ENCODE assay signal across 9 mouse cellular contexts in the genomic region with DNA sequence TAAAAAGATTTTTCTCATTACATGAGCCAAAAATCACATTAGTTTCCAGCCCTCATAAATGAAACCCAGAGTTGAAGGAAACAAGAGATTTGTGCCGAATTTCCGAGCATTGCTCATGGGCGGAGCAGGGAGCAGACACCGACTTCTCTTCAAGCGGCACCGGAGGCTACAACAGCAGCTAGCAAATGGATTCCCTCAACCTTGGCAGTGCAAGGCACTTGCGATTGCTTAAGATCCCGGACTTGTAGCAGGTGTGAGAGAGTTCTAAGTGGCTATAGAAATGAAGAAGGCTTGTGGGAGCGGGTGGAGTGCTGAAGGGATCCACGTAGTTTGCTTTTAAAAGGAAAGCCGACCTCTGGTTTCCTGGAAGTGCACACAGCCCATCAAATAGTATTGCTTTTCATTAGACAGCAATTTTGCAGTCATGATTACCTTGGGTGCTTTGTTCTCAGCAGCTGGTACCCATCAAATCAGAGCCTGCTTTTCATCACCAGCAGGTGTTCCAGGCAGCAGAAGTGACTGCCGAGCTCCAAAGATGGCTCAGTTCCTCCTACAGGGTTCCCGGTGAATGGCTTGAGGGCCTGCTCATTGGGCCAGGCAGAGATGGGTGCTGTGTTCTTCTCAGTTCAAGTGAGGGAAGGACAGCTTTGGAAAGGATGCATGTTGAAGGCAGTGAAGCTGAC.
DNase-seq lines count a peak whose midpoint lies in the region; ATAC-seq and TF ChIP-seq lines count a peak whose summit lies in the region.
"Had no signal": no experiment of that assay in that cellular context is flagged by ENCODE, and none has a peak within 500 bp of the region (broad histone marks: within the 10 kb centered on the region; RNA-seq: fewer than 3 reads in every experiment).

No protein-coding gene starts in this region.

- 44% methylated on average over 13 of the region's 13 CpGs for WGBS in kidney, embryonic 15.5 days
- 63% methylated on average over 13 of the region's 13 CpGs for WGBS in forebrain, embryonic 15.5 days
- WGBS in limb, embryonic 10.5 days: 45% methylated on average over 13 of the region's 13 CpGs
- WGBS in midbrain, postnatal 0 days: 65% methylated on average over 13 of the region's 13 CpGs

- 0 out of 2 replicates have a peak, but pooled peaks cover 5% of the 10 kb centered on the region for H3K4me1 ChIP-seq in kidney, embryonic 15.5 days
- H3K4me1 ChIP-seq in forebrain, embryonic 15.5 days: peaks cover 12% of the 10 kb centered on the region
- peaks cover 53% of the 10 kb centered on the region for H3K4me1 ChIP-seq in limb, embryonic 10.5 days
- H3K4me1 ChIP-seq in midbrain, postnatal 0 days (ENCODE audit: insufficient read depth, low read length): no peaks in the 10 kb centered on the region

- no peak overlapping the region for H3K9ac ChIP-seq in kidney, embryonic 15.5 days
- no peak overlapping the region for H3K9ac ChIP-seq in forebrain, embryonic 15.5 days (replicated peaks)
- no peak overlapping the region for H3K9ac ChIP-seq in midbrain, postnatal 0 days (replicated peaks; ENCODE audit: low read length, poor library complexity, severe bottlenecking)
- H3K9ac ChIP-seq: liver, embryonic 14.5 days had no signal

- no peak overlapping the region for H3K4me3 ChIP-seq in kidney, embryonic 15.5 days (replicated peaks)
- no peak overlapping the region for H3K4me3 ChIP-seq in forebrain, embryonic 15.5 days
- no peak overlapping the region for H3K4me3 ChIP-seq in limb, embryonic 10.5 days
- no peak overlapping the region for H3K4me3 ChIP-seq in midbrain, postnatal 0 days (ENCODE audit: low read depth, low read length)

- peak; percentile 40 for ATAC-seq in kidney, embryonic 15.5 days (replicated peaks; ENCODE audit: low FRiP score)
- ATAC-seq in forebrain, embryonic 15.5 days (replicated peaks): peak; percentile 48
- no peak for ATAC-seq in midbrain, postnatal 0 days (ENCODE audit: low FRiP score)
- no peak for ATAC-seq in granulocyte monocyte progenitor cell, adult 5-6 weeks (replicated peaks; ENCODE audit: poor library complexity, severe bottlenecking)

- no peak overlapping the region for H3K4me2 ChIP-seq in kidney, embryonic 15.5 days
- H3K4me2 ChIP-seq in forebrain, embryonic 15.5 days (replicated peaks): no peak overlapping the region
- no peak overlapping the region for H3K4me2 ChIP-seq in midbrain, postnatal 0 days (ENCODE audit: low read depth, low read length, poor library complexity, severe bottlenecking)

- no peaks in the 10 kb centered on the region for H3K36me3 ChIP-seq in kidney, embryonic 15.5 days
- H3K36me3 ChIP-seq in forebrain, embryonic 15.5 days: no peaks in the 10 kb centered on the region
- no peaks in the 10 kb centered on the region for H3K36me3 ChIP-seq in limb, embryonic 10.5 days
- H3K36me3 ChIP-seq in midbrain, postnatal 0 days (ENCODE audit: insufficient read depth, low read length): no peaks in the 10 kb centered on the region

- no peaks in the 10 kb centered on the region for H3K27me3 ChIP-seq in kidney, embryonic 15.5 days
- H3K27me3 ChIP-seq in forebrain, embryonic 15.5 days: no peaks in the 10 kb centered on the region
- H3K27me3 ChIP-seq in limb, embryonic 10.5 days (ENCODE audit: low read depth, poor library complexity, severe bottlenecking): no peaks in the 10 kb centered on the region
- no peaks in the 10 kb centered on the region for H3K27me3 ChIP-seq in midbrain, postnatal 0 days (ENCODE audit: insufficient read depth, low read length)

- DNase-seq in kidney, adult 8-10 months: no peak
- DNase-seq in limb, embryonic 10.5 days (ENCODE audit: low spot score): peak; percentile 75
- peak; percentile 19 for DNase-seq in midbrain, postnatal 0 days (ENCODE audit: low spot score)
- DNase-seq in cerebellum, adult 9-10 months: no peak
- DNase-seq in spleen, adult 18-20 months: no peak

- H3K27ac ChIP-seq in kidney, embryonic 15.5 days: no peak overlapping the region
- peak overlapping the region; percentile 21; the same call in 1 of the 2 replicates for H3K27ac ChIP-seq in forebrain, embryonic 15.5 days (replicated peaks)
- H3K27ac ChIP-seq in limb, embryonic 10.5 days: peak overlapping the region; percentile 27; the same call in 1 of the 2 replicates
- H3K27ac ChIP-seq in midbrain, postnatal 0 days (ENCODE audit: low read depth, low read length): no peak overlapping the region
- H3K27ac ChIP-seq: liver, embryonic 14.5 days had no signal

- H3K9me3 ChIP-seq in kidney, embryonic 15.5 days (replicated peaks): no peaks in the 10 kb centered on the region
- H3K9me3 ChIP-seq in forebrain, embryonic 15.5 days: no peaks in the 10 kb centered on the region
- H3K9me3 ChIP-seq in limb, embryonic 10.5 days (replicated peaks): no peaks in the 10 kb centered on the region
- no peaks in the 10 kb centered on the region for H3K9me3 ChIP-seq in midbrain, postnatal 0 days (ENCODE audit: low read length)

- no peak for TF ChIP-seq CTCF in midbrain, postnatal 0 days (IDR thresholded peaks at IDR 0.05)

Comparison
In these comparisons a context has a peak if more than half of its experiments do, and no peak if none do; other contexts are left out.
1. ATAC-seq: peak in kidney, embryonic 15.5 days (single experiment) and forebrain, embryonic 15.5 days (single experiment); none in midbrain, postnatal 0 days (single experiment) and granulocyte monocyte progenitor cell, adult 5-6 weeks (single experiment).
2. H3K27ac ChIP-seq: peak in forebrain, embryonic 15.5 days (single experiment) and limb, embryonic 10.5 days (single experiment); none in kidney, embryonic 15.5 days (single experiment) and midbrain, postnatal 0 days (single experiment).
3. DNase-seq: peak in limb, embryonic 10.5 days (single experiment) and midbrain, postnatal 0 days (single experiment); none in kidney, adult 8-10 months (0 of 2), cerebellum, adult 9-10 months (single experiment) and spleen, adult 18-20 months (0 of 2).